Comparison of ENCODE assay signal across 37 mouse cellular contexts in the genomic region with DNA sequence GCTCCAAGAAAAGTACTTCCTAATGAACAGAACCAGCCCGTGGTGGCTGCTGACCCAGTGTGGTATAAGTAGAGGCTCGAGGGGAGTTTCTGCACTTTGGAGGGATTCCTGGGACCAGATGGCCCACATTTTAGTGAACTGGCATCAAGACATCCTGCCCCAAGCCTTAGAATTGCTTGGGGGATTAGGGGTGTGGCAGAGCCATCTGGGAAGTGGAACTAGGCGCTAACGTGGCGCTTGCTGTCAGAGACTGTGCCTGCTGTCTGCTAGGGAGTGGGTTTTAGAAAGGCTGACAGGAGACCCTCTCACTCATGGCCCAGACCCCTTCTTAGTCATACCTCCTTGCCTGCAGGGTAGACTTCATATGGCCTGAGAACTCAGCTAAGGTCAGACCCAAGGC. TPM values are rescaled to one million over a fixed set of nuclear protein-coding genes. Genes with fewer than 3 reads are reported as not detected.
DNase-seq lines count a peak whose midpoint lies in the region; ATAC-seq and TF ChIP-seq lines count a peak whose summit lies in the region.
"Had no signal": no experiment of that assay in that cellular context is flagged by ENCODE, and none has a peak within 500 bp of the region (broad histone marks: within the 10 kb centered on the region; RNA-seq: fewer than 3 reads in every experiment).

No protein-coding gene starts in this region.

- no peaks in the 10 kb centered on the region for H3K9me3 ChIP-seq in intestine, postnatal 0 days (ENCODE audit: control insufficient read depth)
- H3K9me3 ChIP-seq: heart, embryonic 13.5 days; limb, embryonic 13.5 days; midbrain, embryonic 15.5 days had no signal

- intact Hi-C loops in gastrocnemius, adult 2 months (cut with DNase I) = no loop called here

- no peak overlapping the region for H3K9ac ChIP-seq in intestine, postnatal 0 days (ENCODE audit: low read depth, low read length)
- H3K9ac ChIP-seq: heart, embryonic 13.5 days; hindbrain, embryonic 14.5 days; limb, embryonic 13.5 days; liver, embryonic 14.5 days; midbrain, embryonic 15.5 days had no signal

- peak; percentile 53 to 72 for DNase-seq in cerebellum, postnatal 10 days
- DNase-seq in cerebellum, adult 9-10 months = no peak
- peak; percentile 8 for DNase-seq in gastrocnemius, adult 2 months
- no peak for DNase-seq in gastrocnemius, postnatal 4 days (ENCODE audit: low spot score in 2 of 2)
- no peak for DNase-seq in frontal cortex, adult 2 months (ENCODE audit: extremely low spot score in 1 of 2, low spot score in 1 of 2)
- DNase-seq in retina, postnatal 1 day = no peak
- DNase-seq: cerebellum, adult 11 months; cerebellum, adult 9-11 months; gastrocnemius, postnatal 36 days; heart, postnatal 10 days; kidney, adult 11 months; kidney, postnatal 14 days; layer of hippocampus, adult 9-11 months; lung, adult 2 months; lung, postnatal 10 days; right cerebral cortex, adult 18-20 months; spleen, adult 18-20 months; thymus, adult 2 months; thymus, postnatal 36 days had no signal

- no peaks in the 10 kb centered on the region for H3K36me3 ChIP-seq in intestine, postnatal 0 days (ENCODE audit: control insufficient read depth, insufficient read depth)
- H3K36me3 ChIP-seq: heart, embryonic 13.5 days; limb, embryonic 13.5 days; midbrain, embryonic 15.5 days had no signal

- TF ChIP-seq CTCF in gastrocnemius, adult 2 months (IDR thresholded peaks at IDR 0.05) = no peak
- no peak for TF ChIP-seq CTCF in intestine, postnatal 0 days (IDR thresholded peaks at IDR 0.05; ENCODE audit: low read depth)

- H3K27ac ChIP-seq in gastrocnemius, adult 2 months = no peak overlapping the region
- no peak overlapping the region for H3K27ac ChIP-seq in intestine, postnatal 0 days (ENCODE audit: low read depth, low read length)
- H3K27ac ChIP-seq: heart, embryonic 13.5 days; hindbrain, embryonic 14.5 days; liver, embryonic 14.5 days; macrophage; midbrain, embryonic 15.5 days had no signal

- no peaks in the 10 kb centered on the region for H3K27me3 ChIP-seq in intestine, postnatal 0 days (replicated peaks; ENCODE audit: control insufficient read depth, insufficient read depth, low read length)
- H3K27me3 ChIP-seq: heart, embryonic 13.5 days; limb, embryonic 13.5 days; midbrain, embryonic 15.5 days had no signal

- no peak overlapping the region for H3K4me3 ChIP-seq in gastrocnemius, adult 2 months
- no peak overlapping the region for H3K4me3 ChIP-seq in intestine, postnatal 0 days (ENCODE audit: low read depth, low read length)
- H3K4me3 ChIP-seq: erythroblast, embryonic 14.5 days; heart, embryonic 13.5 days; limb, embryonic 13.5 days; midbrain, embryonic 15.5 days had no signal

- H3K4me2 ChIP-seq in intestine, postnatal 0 days (replicated peaks; ENCODE audit: low read depth) = no peak overlapping the region
- H3K4me2 ChIP-seq: heart, embryonic 13.5 days; hindbrain, embryonic 14.5 days; limb, embryonic 13.5 days; midbrain, embryonic 15.5 days had no signal

- WGBS in intestine, postnatal 0 days = 93% methylated on average over 5 of the region's 5 CpGs

- ATAC-seq in granulocyte monocyte progenitor cell, adult 5-6 weeks (replicated peaks; ENCODE audit: poor library complexity, severe bottlenecking) = peak; percentile 18; the same call in 1 of the 2 replicates
- no peak for ATAC-seq in intestine, postnatal 0 days
- ATAC-seq: activated CD4-positive, CD25-positive, alpha-beta regulatory T cell, adult 4 months; midbrain, embryonic 15.5 days had no signal

- H3K4me1 ChIP-seq in intestine, postnatal 0 days (replicated peaks; ENCODE audit: control insufficient read depth, insufficient read depth, low read length) = no peaks in the 10 kb centered on the region
- H3K4me1 ChIP-seq: midbrain, embryonic 15.5 days had no signal

RNA-seq across cellular contexts. Expression of gene Slc1a7, which starts 17.7 kb away (rescaled TPM):
- total RNA-seq in gastrocnemius, adult 2 months (2021) = under 1 TPM; 0.10 to 0.17 TPM
- not detected for total RNA-seq in gastrocnemius, postnatal 4 days (2021)
- not detected in 2 replicates for total RNA-seq in granulocyte monocyte progenitor cell, adult 5-6 weeks (2014; fragmentation: Nextera tagmentation)
- not detected in 2 replicates for total RNA-seq in granulocyte monocyte progenitor cell, adult 5-6 weeks (2017)
- 0.10 and 0.14 TPM in 2 replicates for polyA plus RNA-seq in intestine, postnatal 0 days (2015; fragmentation: Nextera tagmentation; extraction: Ambion mirVana)
- polyA plus RNA-seq in frontal cortex, adult 2 months (2012; rRNA removed) = 0.10 and 0.11 TPM in 2 replicates
- total RNA-seq: CH12.LX; common myeloid progenitor, adult 5-6 weeks; hematopoietic stem cell, adult 5-6 weeks; left cerebral cortex, postnatal 10 days; megakaryocyte-erythroid progenitor cell, adult 5-6 weeks; neutrophil, adult 5-6 weeks had no signal
- polyA plus RNA-seq: C2C12; erythroblast, embryonic 14.5 days; heart, embryonic 13.5 days; kidney, embryonic 14.5 days; limb, embryonic 13.5 days; macrophage; midbrain, embryonic 15.5 days had no signal

Comparison
In these comparisons a context has a peak if more than half of its experiments do, and no peak if none do; other contexts are left out.
1. DNase-seq: peak in cerebellum, postnatal 10 days (2 of 2) and gastrocnemius, adult 2 months (single experiment); none in cerebellum, adult 9-10 months (single experiment), gastrocnemius, postnatal 4 days (0 of 2), frontal cortex, adult 2 months (0 of 2) and retina, postnatal 1 day (single experiment).